Mouse (Mus musculus) embryonic stem cell, embryonic (primary cell): ENCODE measurements around the gene Map3k20.

Experiments used
- CTCF ChIA-PET, 4 experiments: fragments of 300-600 bp in 2 of 4; fragments of 350-600 bp in 2 of 4; sonication (Branson Sonifier 250); formaldehyde crosslinking; loops; one replicate each; lab custom pipeline; 2022; ENCODE audit warnings: inconsistent platforms in 2 of 4; lab: Charles Lee
- POLR2A ChIA-PET, 4 experiments: fragments of 300-600 bp in 2 of 4; fragments of 350-600 bp in 2 of 4; sonication (Branson Sonifier 250); formaldehyde crosslinking; loops; one replicate each; lab custom pipeline; 2022; ENCODE audit warnings: antibody characterized with exemption in 4 of 4, inconsistent platforms in 1 of 4; lab: Charles Lee

Gene Map3k20

DNA sequence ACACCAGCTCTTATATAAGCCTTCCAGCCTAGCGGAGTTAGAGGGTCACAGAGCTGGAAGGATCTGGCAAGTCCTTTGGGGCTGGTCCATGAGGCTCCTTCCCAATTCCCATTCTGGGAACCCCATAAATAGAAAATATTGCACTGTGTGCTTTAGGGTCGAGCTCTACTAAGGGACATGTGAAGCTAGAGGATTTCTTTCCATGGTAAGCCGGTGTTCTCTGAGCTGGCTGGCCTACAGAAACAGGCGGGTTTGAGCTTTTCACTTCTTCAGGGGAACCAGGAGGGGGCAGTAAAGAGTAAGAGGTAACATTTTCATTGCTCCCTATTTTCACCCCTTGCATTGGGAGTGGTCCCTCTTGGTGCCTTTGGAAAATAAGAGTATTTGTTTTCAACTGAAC is 13.0 kb downstream of the Map3k20 start:
- ChIA-PET POLR2A (interaction anchor here in 3 of 4 experiments (0.5 to 1.7 kb wide), 8 partner anchors 11 to 897 kb away, joined by 3 to 5 read pairs (median 4); no protein-coding TSS in a partner anchor), CTCF (interaction anchor here (0.5 to 2.3 kb wide), 37 partner anchors 8 to 1088 kb away, joined by 3 to 17 read pairs (median 4); partner anchors contain the start of gene Gpr155 (in 1 of the 4))

DNA sequence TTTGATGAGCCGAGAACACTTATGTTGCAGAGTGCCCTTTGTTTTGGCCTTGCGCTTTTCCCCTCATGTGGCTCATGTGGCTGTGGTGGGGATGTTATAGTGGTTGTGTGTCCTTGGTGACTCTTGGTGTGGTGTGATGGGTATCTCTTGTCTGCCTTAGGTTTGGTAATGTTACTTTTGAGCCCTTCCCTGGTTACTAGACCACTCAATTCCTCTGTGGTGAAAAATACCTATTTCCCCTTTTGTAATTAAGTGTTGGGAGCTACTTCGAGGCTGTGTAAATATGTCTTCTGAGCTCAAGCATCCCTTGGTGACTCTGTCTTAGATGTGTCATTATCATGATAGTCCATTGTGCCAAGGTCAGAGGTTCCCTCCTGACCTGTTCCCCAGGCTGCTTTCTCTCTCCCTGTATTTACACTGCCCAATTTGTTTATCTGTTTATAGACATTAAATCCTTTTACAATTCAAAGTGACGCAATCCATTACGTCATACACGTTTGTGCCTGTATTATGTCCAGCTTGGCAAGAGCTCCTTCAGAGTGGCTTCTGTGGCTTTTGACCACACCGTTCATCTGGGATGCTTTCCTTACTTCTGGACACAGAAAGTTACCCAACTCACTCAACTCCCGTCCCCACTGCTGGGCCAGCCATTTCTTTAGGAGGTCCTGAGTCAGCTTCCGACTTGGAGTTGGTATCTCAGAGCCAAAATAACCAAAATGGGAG is 15.9 kb downstream of the Map3k20 start:
- CTCF ChIA-PET = no interaction called here
- POLR2A ChIA-PET = interaction anchor here in 1 of 4 experiments (0.9 kb wide), 1 partner anchor 9 kb away, joined by 3 read pairs; no protein-coding TSS in a partner anchor

- CTCF ChIA-PET = no interaction called here
- POLR2A ChIA-PET = interaction anchor here in 1 of 4 experiments (1.2 kb wide), 1 partner anchor 13 kb away, joined by 3 read pairs; no protein-coding TSS in a partner anchor
Measured at GRCm38 (mm10) chr2:72305738-72306137, 20.3 kb downstream of the Map3k20 start.

GRCm38 (mm10) chr2:72308351-72308750 is 22.9 kb downstream of the Map3k20 start:
- ChIA-PET POLR2A (interaction anchor here in 1 of 4 experiments (1.7 kb wide), 1 partner anchor 11 kb away, joined by 4 read pairs; no protein-coding TSS in a partner anchor), CTCF (interaction anchor here in 2 of 4 experiments (0.5 to 1.4 kb wide), 2 partner anchors 10 to 54 kb away, joined by 3 to 5 read pairs; no protein-coding TSS in a partner anchor)

- CTCF ChIA-PET = interaction anchor here in 1 of 4 experiments (1.4 kb wide), 1 partner anchor 11 kb away, joined by 5 read pairs; no protein-coding TSS in a partner anchor
- POLR2A ChIA-PET = interaction anchor here in 1 of 4 experiments (1.6 to 1.7 kb wide), 2 partner anchors 10 kb away, joined by 4 to 5 read pairs; no protein-coding TSS in a partner anchor
Measured at GRCm38 (mm10) chr2:72308981-72309380, 23.5 kb downstream of the Map3k20 start.

GRCm38 (mm10) chr2:72311486-72311885 is 26.0 kb downstream of the Map3k20 start:
- ChIA-PET CTCF (interaction anchor here in 1 of 4 experiments (2.8 kb wide), 1 partner anchor 13 kb away, joined by 8 read pairs; no protein-coding TSS in a partner anchor), POLR2A (interaction anchor here in 1 of 4 experiments (1.5 kb wide), 1 partner anchor 10 kb away, joined by 3 read pairs; no protein-coding TSS in a partner anchor)

- POLR2A ChIA-PET = interaction anchor here in 2 of 4 experiments (0.5 to 1.0 kb wide), 3 partner anchors 22 to 85 kb away, joined by 3 read pairs; no protein-coding TSS in a partner anchor
- CTCF ChIA-PET = interaction anchor here in 1 of 4 experiments (2.8 kb wide), 1 partner anchor 15 kb away, joined by 8 read pairs; no protein-coding TSS in a partner anchor
Measured at GRCm38 (mm10) chr2:72313312-72313711, 27.9 kb downstream of the Map3k20 start.

- ChIA-PET CTCF (no interaction called here), POLR2A (interaction anchor here in 1 of 4 experiments (1.7 kb wide), 1 partner anchor 9 kb away, joined by 4 read pairs; no protein-coding TSS in a partner anchor)
Measured at GRCm38 (mm10) chr2:72318421-72318820, 33.0 kb downstream of the Map3k20 start.

DNA sequence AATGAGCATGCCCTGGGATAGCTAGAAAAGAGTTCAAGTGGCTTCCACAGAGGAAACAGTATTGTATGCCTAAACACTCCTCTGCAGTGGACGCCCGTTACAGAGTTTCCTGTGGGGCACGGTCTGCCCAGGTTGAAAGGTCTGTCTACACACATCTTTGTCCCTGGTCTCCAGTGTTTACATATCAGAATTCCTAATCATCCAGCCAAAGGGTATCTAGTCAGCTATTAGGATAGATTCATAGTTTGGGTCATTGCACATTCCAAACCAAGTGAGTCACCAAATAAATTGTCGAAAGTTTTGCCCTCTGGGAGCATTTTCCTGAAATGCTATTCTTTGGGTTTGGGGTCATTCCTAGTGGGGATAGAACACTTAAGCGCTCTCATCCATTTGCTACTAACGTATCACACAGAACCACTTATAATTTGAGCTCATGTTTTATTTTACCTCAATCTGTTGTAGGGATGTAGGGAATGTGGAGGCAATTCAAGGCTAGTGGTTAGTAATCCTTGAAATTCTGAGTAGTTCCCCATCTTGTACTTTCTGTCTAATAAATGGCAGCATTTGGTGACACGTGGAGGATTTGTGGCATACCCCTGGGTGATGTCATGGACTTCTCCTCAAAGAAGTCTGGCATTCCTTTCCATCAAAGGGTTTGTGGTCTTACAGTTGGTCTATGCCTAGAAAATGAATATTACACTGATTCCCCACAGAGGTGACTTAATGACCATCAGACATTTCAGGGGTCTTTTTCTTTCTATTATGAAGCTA is 33.8 kb downstream of the Map3k20 start:
- ChIA-PET CTCF (no interaction called here), POLR2A (interaction anchor here in 1 of 4 experiments (0.6 to 1.7 kb wide), 2 partner anchors 10 to 191 kb away, joined by 4 read pairs; no protein-coding TSS in a partner anchor)

- ChIA-PET CTCF (no interaction called here), POLR2A (no interaction called here)
Measured at GRCm38 (mm10) chr2:72320661-72321060, 35.2 kb downstream of the Map3k20 start.

- ChIA-PET POLR2A (interaction anchor here in 1 of 4 experiments (1.1 kb wide), 1 partner anchor 10 kb away, joined by 4 read pairs; no protein-coding TSS in a partner anchor), CTCF (interaction anchor here in 1 of 4 experiments (0.6 kb wide), 1 partner anchor 65 kb away, joined by 4 read pairs; no protein-coding TSS in a partner anchor)
Measured at GRCm38 (mm10) chr2:72321591-72321990, 36.2 kb downstream of the Map3k20 start.

DNA sequence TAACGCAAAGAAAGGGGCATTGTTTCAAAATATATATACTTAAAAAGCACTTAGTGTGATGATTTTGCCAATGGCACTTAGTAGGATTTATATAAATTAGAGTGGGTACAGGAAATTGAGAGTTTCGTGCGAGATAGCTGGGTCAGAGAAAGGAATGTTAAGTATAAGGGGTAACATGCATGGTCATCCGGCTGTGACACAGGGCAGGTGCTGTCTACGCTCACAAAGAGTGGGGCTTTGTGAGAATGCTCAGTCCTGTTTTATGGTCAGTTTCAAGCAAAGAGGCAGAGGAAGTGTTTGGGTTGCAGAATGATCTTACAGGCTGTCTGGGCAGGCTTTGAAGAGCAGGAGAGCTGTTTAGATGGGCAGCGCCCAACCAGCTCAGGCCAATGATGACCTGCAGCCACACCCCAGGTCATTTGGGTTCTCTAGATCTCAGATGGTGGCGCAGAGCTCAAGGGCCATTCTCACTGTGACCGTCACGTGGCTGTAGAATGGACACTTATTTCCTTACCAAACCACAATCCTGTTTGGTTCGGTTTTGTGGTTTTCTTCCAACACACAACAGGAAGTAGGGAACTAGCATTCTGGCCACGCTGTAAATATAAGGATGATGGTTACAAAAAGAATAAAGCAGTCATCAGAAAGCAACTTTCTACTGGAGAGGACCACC is 37.4 kb downstream of the Map3k20 start:
- ChIA-PET POLR2A (no interaction called here), CTCF (no interaction called here)

GRCm38 (mm10) chr2:72324436-72324835 is 39.0 kb downstream of the Map3k20 start:
- ChIA-PET POLR2A (interaction anchor here in 1 of 4 experiments (0.6 kb wide), 1 partner anchor 1160 kb away, joined by 4 read pairs; no protein-coding TSS in a partner anchor), CTCF (no interaction called here)

GRCm38 (mm10) chr2:72326491-72326890 is 41.1 kb downstream of the Map3k20 start:
- POLR2A ChIA-PET = no interaction called here
- CTCF ChIA-PET = interaction anchor here in 1 of 4 experiments (0.6 kb wide), 1 partner anchor 955 kb away, joined by 3 read pairs; no protein-coding TSS in a partner anchor

GRCm38 (mm10) chr2:72328435-72328834 is 43.0 kb downstream of the Map3k20 start:
- POLR2A ChIA-PET = interaction anchor here in 1 of 4 experiments (0.6 to 1.3 kb wide), 2 partner anchors 180 to 959 kb away, joined by 3 read pairs; no protein-coding TSS in a partner anchor
- CTCF ChIA-PET = no interaction called here

DNA sequence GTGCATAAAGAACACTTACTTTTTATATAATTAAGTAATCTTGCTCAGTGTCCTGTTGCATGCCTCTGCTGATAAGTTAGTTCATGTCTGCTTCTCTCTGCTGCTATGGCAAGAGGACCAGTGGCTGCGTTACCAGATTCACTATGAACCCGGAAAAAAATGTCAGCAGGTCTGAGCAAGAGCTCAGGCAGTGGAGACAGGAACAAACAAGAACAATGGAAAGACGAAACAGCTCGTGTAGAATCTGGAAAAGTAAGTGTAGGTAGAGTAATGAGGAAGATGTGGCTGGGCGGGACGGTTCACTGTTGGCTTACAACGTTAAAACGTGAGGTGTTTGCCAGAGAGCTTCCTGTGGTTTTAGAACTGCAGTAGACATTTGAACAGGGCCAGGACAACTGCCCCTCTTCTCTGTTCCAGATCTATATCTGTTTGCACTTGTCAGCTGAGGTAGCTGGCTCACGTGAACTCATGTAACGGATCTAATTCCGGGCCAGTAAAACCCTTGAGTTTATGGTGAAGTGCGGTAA is 45.6 kb downstream of the Map3k20 start:
- ChIA-PET CTCF (interaction anchor here in 2 of 4 experiments (0.7 to 1.2 kb wide), 2 partner anchors 33 to 96 kb away, joined by 3 to 16 read pairs; no protein-coding TSS in a partner anchor), POLR2A (interaction anchor here in 1 of 4 experiments (1.2 kb wide), 1 partner anchor 9 kb away, joined by 4 read pairs; no protein-coding TSS in a partner anchor)

DNA sequence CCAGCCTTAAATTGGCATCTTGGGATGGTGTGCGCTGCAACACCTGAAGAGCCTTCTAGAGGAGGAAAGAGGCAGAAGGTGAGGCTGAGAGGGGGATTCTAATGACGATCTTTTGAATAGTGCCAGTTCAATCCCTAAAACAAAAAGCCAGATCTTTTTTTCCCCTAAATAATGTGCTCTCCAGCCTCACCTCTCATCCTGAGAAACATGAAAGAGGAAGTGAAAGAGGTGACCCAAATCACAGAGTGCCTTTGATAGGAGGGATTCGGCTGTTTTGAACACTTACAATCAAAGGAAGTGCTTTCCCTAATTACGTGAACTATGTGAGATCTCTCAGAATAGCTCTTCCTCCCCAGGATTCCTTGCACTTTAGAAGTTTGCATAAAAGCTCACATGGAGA is 46.6 kb downstream of the Map3k20 start:
- CTCF ChIA-PET = no interaction called here

More for the DNA sequence above, 46.6 kb downstream of the Map3k20 start:
- POLR2A ChIA-PET = no interaction called here
